Mouse (Mus musculus) MEL (cell line): Measurements from ENCODE around the gene Cep135. TPM values are rescaled to one million over a fixed set of nuclear protein-coding genes. Genes with fewer than 3 reads are reported as not detected.

Experiments used
- DNase-seq: peaks from one replicate; pipeline ENCODE4 v3.0.0; 2011; ENCODE audit warnings: low read depth, low spot score
- H3K27ac ChIP-seq: 2 replicates; pipeline ENCODE4 v1.5.1; 2012; ENCODE audit warnings: low read depth, mild to moderate bottlenecking, control low read depth, low read length, moderate library complexity; ENCODE audit not compliant: control insufficient read depth
- H3K27me3 ChIP-seq, 2 experiments: fragments of 150-350 bp in 1 of 2; sonication (generic) in 1 of 2; 2 replicates each; pipeline ENCODE4 v1.6.1; 2012; ENCODE audit warnings: low read length in 2 of 2, mild to moderate bottlenecking in 2 of 2, improper control_type of control experiment in 1 of 2, moderate library complexity in 1 of 2; ENCODE audit not compliant: insufficient read depth in 2 of 2, control insufficient read depth in 1 of 2
- H3K36me3 ChIP-seq, 2 experiments: 2 replicates each; pipeline ENCODE4 v1.6.1; 2012 to 2014; ENCODE audit warnings: low read length in 2 of 2, improper control_type of control experiment in 1 of 2, inconsistent platforms in 1 of 2, mild to moderate bottlenecking in 1 of 2; ENCODE audit not compliant: insufficient read depth in 2 of 2, control insufficient read depth in 1 of 2
- H3K4me1 ChIP-seq, 2 experiments: fragments of 150-350 bp in 1 of 2; sonication (generic) in 1 of 2; 2 replicates each; pipeline ENCODE4 v1.6.1; 2012; ENCODE audit warnings: low read length in 2 of 2, improper control_type of control experiment in 1 of 2, mild to moderate bottlenecking in 1 of 2; ENCODE audit not compliant: insufficient read depth in 2 of 2, control insufficient read depth in 1 of 2
- H3K4me3 ChIP-seq, 2 experiments: fragments of 150-350 bp in 1 of 2; sonication (generic) in 1 of 2; 2 replicates each; pipeline ENCODE4 v1.5.1; 2012; ENCODE audit warnings: low read depth in 2 of 2, low read length in 2 of 2, mild to moderate bottlenecking in 2 of 2, moderate library complexity in 2 of 2, control low read depth in 1 of 2, improper control_type of control experiment in 1 of 2; ENCODE audit not compliant: control insufficient read depth in 1 of 2, insufficient read depth in 1 of 2
- H3K79me2 ChIP-seq: 2 replicates; pipeline ENCODE4 v1.6.1; 2012; ENCODE audit warnings: mild to moderate bottlenecking, low read length, moderate library complexity; ENCODE audit not compliant: control insufficient read depth, poor library complexity, insufficient read depth
- H3K9ac ChIP-seq: 2 replicates; pipeline ENCODE4 v1.6.1; 2012; ENCODE audit warnings: low read depth, mild to moderate bottlenecking, control low read depth, low read length, moderate library complexity; ENCODE audit not compliant: control insufficient read depth, poor library complexity, severe bottlenecking
- H3K9me3 ChIP-seq: fragments of 150-350 bp; sonication (generic); replicated peaks from 2 replicates; pipeline ENCODE4 v1.6.1; 2012; ENCODE audit warnings: mild to moderate bottlenecking, low read length, improper control_type of control experiment, moderate library complexity; ENCODE audit not compliant: insufficient read depth
- BHLHE40 ChIP-seq: IDR thresholded peaks from 2 replicates; pipeline ENCODE4 v1.6.1; 2012; ENCODE audit warnings: low read depth, mild to moderate bottlenecking, inconsistent platforms, low read length, improper control_type of control experiment, borderline replicate concordance
- CHD2 ChIP-seq: IDR thresholded peaks from 2 replicates; pipeline ENCODE4 v1.6.1; 2011; ENCODE audit warnings: low read length, improper control_type of control experiment
- CTCF ChIP-seq, 3 experiments: IDR thresholded peaks in 2 of 3; conservative IDR thresholded peaks in 1 of 3; 2 replicates each; pipeline ENCODE4 v1.5.1; 2011 to 2012; ENCODE audit warnings: low read length in 3 of 3, low read depth in 2 of 3, mild to moderate bottlenecking in 2 of 3, improper control_type of control experiment in 1 of 3, inconsistent platforms in 1 of 3, mixed read lengths in 1 of 3, moderate library complexity in 1 of 3; ENCODE audit not compliant: control insufficient read depth in 1 of 3, insufficient read depth in 1 of 3, poor library complexity in 1 of 3, severe bottlenecking in 1 of 3
- ELF1 ChIP-seq: IDR thresholded peaks from 2 replicates; pipeline ENCODE4 v1.6.1; 2014; ENCODE audit warnings: low read depth, mild to moderate bottlenecking, inconsistent platforms, low read length, improper control_type of control experiment, moderate library complexity
- EP300 ChIP-seq, 2 experiments: IDR thresholded peaks; 2 replicates each; pipeline ENCODE4 v1.6.1; 2011; ENCODE audit warnings: improper control_type of control experiment in 2 of 2, low read length in 2 of 2, low read depth in 1 of 2, mild to moderate bottlenecking in 1 of 2
- GATA1 ChIP-seq: IDR thresholded peaks from 2 replicates; pipeline ENCODE4 v1.6.1; 2011; ENCODE audit warnings: low read depth, low read length, improper control_type of control experiment
- HCFC1 ChIP-seq: IDR thresholded peaks from 2 replicates; pipeline ENCODE4 v1.6.1; 2012; ENCODE audit warnings: low read depth, mild to moderate bottlenecking, inconsistent platforms, low read length, improper control_type of control experiment, moderate library complexity
- KAT2A ChIP-seq: conservative IDR thresholded peaks from 2 replicates; pipeline ENCODE4 v1.6.1; 2012; ENCODE audit warnings: low read depth, low read length, improper control_type of control experiment, inconsistent platforms
- MAZ ChIP-seq: IDR thresholded peaks from 2 replicates; pipeline ENCODE4 v1.6.1; 2012; ENCODE audit warnings: low read depth, mild to moderate bottlenecking, inconsistent platforms, low read length, improper control_type of control experiment
- MEF2A ChIP-seq: IDR thresholded peaks from 2 replicates; pipeline ENCODE4 v1.6.1; 2014; ENCODE audit warnings: low read depth, mild to moderate bottlenecking, inconsistent platforms, low read length, improper control_type of control experiment; ENCODE audit not compliant: poor library complexity, insufficient replicate concordance, severe bottlenecking; ENCODE audit errors: extremely low read depth
- MYB ChIP-seq: IDR thresholded peaks from 2 replicates; pipeline ENCODE4 v1.6.1; 2011; ENCODE audit warnings: mild to moderate bottlenecking, low read depth, low read length, improper control_type of control experiment
- NELFE ChIP-seq: IDR thresholded peaks from 2 replicates; pipeline ENCODE4 v1.6.1; 2011; ENCODE audit warnings: low read depth, low read length, improper control_type of control experiment
- POLR2AphosphoS2 ChIP-seq: IDR thresholded peaks from 2 replicates; pipeline ENCODE4 v1.6.1; 2011; ENCODE audit warnings: low read length, improper control_type of control experiment
- RAD21 ChIP-seq: IDR thresholded peaks from 2 replicates; pipeline ENCODE4 v1.6.1; 2011; ENCODE audit warnings: mild to moderate bottlenecking, low read depth, low read length, improper control_type of control experiment
- RCOR1 ChIP-seq: IDR thresholded peaks from 2 replicates; pipeline ENCODE4 v1.6.1; 2012; ENCODE audit warnings: low read depth, mild to moderate bottlenecking, inconsistent platforms, low read length, improper control_type of control experiment
- SMC3 ChIP-seq: IDR thresholded peaks from 2 replicates; pipeline ENCODE4 v1.6.1; 2011; ENCODE audit warnings: low read depth, low read length, improper control_type of control experiment
- TAL1 ChIP-seq: IDR thresholded peaks from 2 replicates; pipeline ENCODE4 v1.6.1; 2012; ENCODE audit warnings: mild to moderate bottlenecking, inconsistent platforms, low read length, moderate library complexity, mixed read lengths
- UBTF ChIP-seq: IDR thresholded peaks from 2 replicates; pipeline ENCODE4 v1.6.1; 2012; ENCODE audit warnings: low read depth, mild to moderate bottlenecking, inconsistent platforms, low read length, improper control_type of control experiment, moderate library complexity, borderline replicate concordance; ENCODE audit not compliant: insufficient read depth
- USF1 ChIP-seq: IDR thresholded peaks from 2 replicates; pipeline ENCODE4 v1.6.1; 2014; ENCODE audit warnings: low read depth, mild to moderate bottlenecking, inconsistent platforms, low read length, improper control_type of control experiment, moderate library complexity
- USF2 ChIP-seq, 2 experiments: IDR thresholded peaks; 2 replicates each; pipeline ENCODE4 v1.6.1; 2011 to 2012; ENCODE audit warnings: improper control_type of control experiment in 2 of 2, low read length in 2 of 2, borderline replicate concordance in 1 of 2, inconsistent platforms in 1 of 2, low read depth in 1 of 2, mild to moderate bottlenecking in 1 of 2; ENCODE audit not compliant: insufficient read depth in 1 of 2
- ZC3H11A ChIP-seq: IDR thresholded peaks from 2 replicates; pipeline ENCODE4 v1.6.1; 2012; ENCODE audit warnings: low read depth, mild to moderate bottlenecking, inconsistent platforms, low read length, improper control_type of control experiment
- ZKSCAN1 ChIP-seq: IDR thresholded peaks from 2 replicates; pipeline ENCODE4 v1.6.1; 2012; ENCODE audit warnings: low read depth, mild to moderate bottlenecking, inconsistent platforms, low read length, improper control_type of control experiment, moderate library complexity
- ZMIZ1 ChIP-seq: IDR thresholded peaks from 2 replicates; pipeline ENCODE4 v1.6.1; 2012; ENCODE audit warnings: low read depth, mild to moderate bottlenecking, inconsistent platforms, low read length, improper control_type of control experiment, moderate library complexity
- polyA plus RNA-seq, 2 experiments: library from polyadenylated mRNA; stranded (reverse) in 1 of 2; unstranded in 1 of 2; fragments of >175 nt in 1 of 2; fragments of >200 nt in 1 of 2; gene quantifications; 2 replicates each; pipeline versions ENCODE4 v1.2.1 to v1.2.4; 2012; ENCODE audit warnings: low replicate concordance in 2 of 2, low read depth in 1 of 2; ENCODE audit not compliant: insufficient read length in 2 of 2, insufficient read depth in 1 of 2, missing spikeins in 1 of 2
- total RNA-seq: library from RNA; depleted of rRNA; stranded (reverse); fragments of 300-350 nt; gene quantifications from 2 replicates; pipeline ENCODE4 v1.2.3, GENCODE M21; 2012

Cep135 gene
- total and polyA plus RNA-seq, 3 experiments = 9.2 to 9.3 TPM; not detected in 1

GRCm38 (mm10) chr5:76540181-76540580 is 48.3 kb upstream of the Cep135 start:
- TF ChIP-seq ELF1 (no peak), KAT2A (no peak), MYB (no peak), USF2 (IDR thresholded peaks at IDR 0.05; ENCODE audit: borderline replicate concordance in 1 of 2, insufficient read depth in 1 of 2, low read depth in 1 of 2, low read length in 2 of 2) (no peak), ZKSCAN1 (no peak), CTCF (IDR thresholded peaks at IDR 0.05 in 2 of 3, conservative IDR thresholded peaks at IDR 0.05 in 1 of 3; ENCODE audit: control insufficient read depth in 1 of 3, insufficient read depth in 1 of 3, low read depth in 2 of 3, low read length in 3 of 3, poor library complexity in 1 of 3, severe bottlenecking in 1 of 3) (no peak), BHLHE40 (no peak), RAD21 (no peak), MEF2A (no peak), GATA1 (no peak), NELFE (no peak), ZMIZ1 (no peak), RCOR1 (no peak), POLR2AphosphoS2 (no peak)
- no peaks in the 10 kb centered on the region for H3K9me3 ChIP-seq
- no peaks in the 10 kb centered on the region for H3K27me3 ChIP-seq
- no peaks in the 10 kb centered on the region for H3K4me1 ChIP-seq
- peaks cover 0 to 17% of the 10 kb centered on the region in 2 experiments; a peak in 2 of 4 replicates for H3K36me3 ChIP-seq
- no peak overlapping the region for H3K27ac ChIP-seq
- H3K79me2 ChIP-seq = no peaks in the 10 kb centered on the region
- no peak overlapping the region for H3K9ac ChIP-seq
- H3K4me3 ChIP-seq = no peak overlapping the region
- DNase-seq = no peak

- Histone ChIP-seq H3K4me1 (no peaks in the 10 kb centered on the region), H3K79me2 (no peaks in the 10 kb centered on the region), H3K27ac (no peak overlapping the region), H3K9ac (no peak overlapping the region), H3K9me3 (no peaks in the 10 kb centered on the region), H3K4me3 (no peak overlapping the region), H3K36me3 (peaks cover 0 to 17% of the 10 kb centered on the region in 2 experiments; a peak in 2 of 4 replicates), H3K27me3 (no peaks in the 10 kb centered on the region)
- TF ChIP-seq CTCF (IDR thresholded peaks at IDR 0.05 in 2 of 3, conservative IDR thresholded peaks at IDR 0.05 in 1 of 3; ENCODE audit: control insufficient read depth in 1 of 3, insufficient read depth in 1 of 3, low read depth in 2 of 3, low read length in 3 of 3, poor library complexity in 1 of 3, severe bottlenecking in 1 of 3) = peak in 2 of 3 experiments; percentile 31 to 69; a peak in 3 of 6 replicates
- no peak for TF ChIP-seq NELFE
- no peak for TF ChIP-seq POLR2AphosphoS2
- no peak for TF ChIP-seq MAZ
- TF ChIP-seq MEF2A = no peak
- TF ChIP-seq ZKSCAN1 = no peak
- TF ChIP-seq USF1 = no peak
- no peak for TF ChIP-seq UBTF
- TF ChIP-seq HCFC1 = no peak
- TF ChIP-seq BHLHE40 = no peak
- peak; percentile 69 for TF ChIP-seq SMC3
- TF ChIP-seq CHD2 = no peak
- peak; percentile 62 for TF ChIP-seq RAD21
- TF ChIP-seq GATA1 = no peak
- no peak for TF ChIP-seq TAL1
- 0 out of 2 replicates have a peak, but pooled peaks have one; percentile 7 for TF ChIP-seq ZC3H11A
- TF ChIP-seq EP300 (IDR thresholded peaks at IDR 0.05; ENCODE audit: low read depth in 1 of 2, low read length in 2 of 2) = no peak
- DNase-seq = peak; percentile 39
Observed at GRCm38 (mm10) chr5:76540842-76541241, 47.7 kb upstream of the Cep135 start.
